Mouse (Mus musculus): ENCODE results near the gene Myo1b. TPM values are rescaled to one million over a fixed set of nuclear protein-coding genes. Genes with fewer than 3 reads are reported as not detected.
A peak's percentile ranks its signal among the peaks of the same experiment; 100 is the strongest.

The Myo1b gene
- total RNA-seq, 2 experiments from 2014 or later, result 63.2 to 64.2 TPM

DNA sequence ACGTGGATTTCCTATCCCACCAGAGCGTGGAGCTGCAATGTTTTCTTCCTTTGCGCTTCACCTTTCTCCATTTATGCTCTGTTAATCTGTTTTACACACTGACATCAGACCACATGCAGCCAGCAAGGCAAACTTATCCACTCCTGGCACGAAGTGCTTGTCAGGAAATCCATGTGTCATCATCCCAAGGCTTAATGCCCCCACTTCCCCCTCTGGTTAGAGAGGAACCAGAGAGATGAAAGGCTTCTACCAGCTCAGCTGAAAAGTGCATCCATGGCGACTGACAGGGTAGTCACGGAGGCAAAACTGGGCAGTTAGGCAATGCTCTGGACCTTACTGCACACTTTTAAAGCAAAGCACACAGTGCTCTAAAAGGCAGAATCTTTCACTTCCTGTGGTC lies 126.6 kb downstream of the Myo1b start:
- peak; percentile 64 to 66 for DNase-seq

DNA sequence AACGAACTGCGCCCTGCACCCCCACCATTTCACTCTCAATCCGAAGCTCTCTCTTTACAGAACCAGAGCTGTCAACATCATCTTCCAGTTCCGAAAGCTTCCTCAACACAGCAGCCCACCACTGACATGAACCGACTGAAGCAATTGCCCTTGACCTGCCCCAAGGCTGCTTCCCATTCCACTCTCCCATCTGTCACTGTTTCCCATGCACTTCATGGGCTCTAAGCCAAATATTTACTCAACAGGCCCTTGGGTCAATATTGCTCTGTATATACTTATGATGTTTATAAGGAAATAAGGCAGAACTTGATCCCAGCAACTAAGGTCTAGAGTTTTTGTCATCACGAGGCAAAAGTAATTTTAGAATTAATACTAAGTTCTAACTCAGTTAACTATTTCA lies 133.8 kb downstream of the Myo1b start:
- DNase-seq, result peak; percentile 41 to 46

DNA sequence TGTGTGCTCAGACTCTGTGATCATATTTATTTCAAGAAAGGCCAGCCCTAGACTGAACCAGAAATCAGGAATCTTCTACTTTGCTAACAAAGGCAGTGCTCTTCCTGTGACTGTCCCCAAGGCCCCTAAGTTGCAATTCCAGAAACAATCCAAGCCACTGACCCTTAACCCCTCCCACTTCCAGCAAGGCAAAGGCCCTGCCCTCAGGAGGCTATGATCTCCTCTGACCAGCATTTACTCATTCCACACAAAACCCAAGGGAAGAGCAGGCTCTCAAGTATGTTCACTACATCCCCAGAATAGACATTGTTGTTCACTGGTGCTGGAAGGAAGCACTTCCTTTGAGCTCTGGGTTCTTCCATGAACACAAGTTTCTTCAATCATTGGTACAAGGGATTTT lies 135.5 kb downstream of the Myo1b start:
- peak in 1 of 2 experiments; percentile 39 for DNase-seq

DNA sequence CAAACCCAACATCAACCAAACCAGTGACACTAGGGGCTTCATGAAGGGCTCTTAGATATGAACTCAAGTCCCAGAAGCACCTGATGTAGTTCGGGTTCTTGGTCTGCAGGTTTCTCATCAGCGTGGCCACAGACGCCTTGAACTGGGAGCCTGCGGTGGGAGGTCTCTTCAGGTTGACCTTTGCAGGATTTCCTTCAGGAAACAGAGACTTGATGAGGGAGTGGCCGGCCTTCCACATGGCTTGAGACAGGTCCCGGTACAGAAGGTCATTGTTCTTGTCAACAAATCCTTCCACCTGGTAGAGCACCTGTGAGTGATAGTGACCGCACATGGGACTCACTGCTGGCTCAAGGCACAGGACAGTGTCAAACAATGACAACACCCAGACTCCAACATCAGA lies 137.6 kb downstream of the Myo1b start:
- no peak for DNase-seq

DNA sequence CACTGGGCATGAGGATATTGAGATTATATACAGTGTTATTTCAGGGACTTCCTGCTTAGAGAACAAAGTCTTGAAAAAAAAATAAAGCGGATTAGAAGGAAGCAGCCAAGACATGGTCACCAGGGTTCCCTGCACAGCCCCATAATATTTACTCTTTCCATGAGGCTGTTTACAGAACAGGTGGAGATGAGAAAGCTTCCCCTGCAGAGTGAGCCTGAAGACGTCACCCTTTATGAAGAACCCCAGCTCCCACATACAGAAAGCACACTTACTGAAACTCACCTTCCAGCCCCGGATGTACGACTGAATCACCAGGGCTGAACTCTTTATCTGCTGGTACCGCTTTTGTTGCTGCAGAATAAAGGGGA lies 145.4 kb downstream of the Myo1b start:
- DNase-seq, result no peak

DNA sequence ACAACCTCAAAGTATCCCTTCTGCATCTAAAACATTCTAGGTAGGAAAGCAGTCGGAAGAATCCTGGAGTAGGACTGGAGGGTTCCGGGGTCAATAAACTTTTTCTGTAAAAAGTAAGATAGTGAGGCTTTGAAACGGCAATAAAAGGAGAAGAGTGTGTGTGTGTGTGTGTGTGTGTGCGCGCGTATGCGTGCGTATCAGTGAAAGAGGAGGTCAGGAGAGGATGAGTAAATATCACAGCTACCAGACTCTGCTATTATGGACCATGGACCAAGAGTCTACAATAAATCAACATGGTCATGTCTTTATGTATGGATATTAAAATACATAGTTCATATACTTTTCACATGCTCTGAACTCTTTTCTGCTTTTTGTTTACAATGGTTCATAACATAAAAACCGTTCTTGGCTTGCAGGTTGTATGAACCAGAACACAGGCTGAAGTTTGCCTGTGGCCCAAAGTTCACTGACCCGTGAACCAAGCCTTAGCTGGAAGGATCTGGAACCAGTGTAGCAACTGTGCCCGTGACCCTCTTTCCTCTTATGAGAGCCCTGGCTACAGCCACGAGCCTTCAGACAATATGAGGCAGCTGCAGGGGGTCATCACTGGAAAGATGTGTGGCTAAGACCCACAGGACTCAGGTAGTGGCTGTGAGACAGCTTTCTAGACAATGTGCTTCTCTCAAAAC lies 145.9 kb downstream of the Myo1b start:
- no peak for DNase-seq

DNA sequence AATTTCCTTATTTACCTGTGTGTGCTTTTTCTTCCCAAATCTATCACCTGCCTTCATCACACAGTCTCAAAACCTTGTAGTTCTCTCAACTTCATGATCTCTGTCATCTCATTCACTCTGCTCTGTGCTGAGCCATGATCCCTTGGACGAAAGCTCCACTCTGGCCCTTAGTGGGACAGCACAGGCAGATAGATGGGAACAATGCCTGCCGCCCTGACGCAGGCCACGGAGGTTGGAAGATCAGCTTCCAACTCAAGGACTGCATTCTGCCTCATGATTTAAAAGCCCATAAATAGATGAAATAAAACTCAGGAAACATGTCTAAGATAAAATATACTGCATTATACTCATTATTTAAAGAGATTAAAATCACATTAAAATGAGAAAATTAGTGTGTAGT lies 149.6 kb downstream of the Myo1b start:
- DNase-seq, result no peak

DNA sequence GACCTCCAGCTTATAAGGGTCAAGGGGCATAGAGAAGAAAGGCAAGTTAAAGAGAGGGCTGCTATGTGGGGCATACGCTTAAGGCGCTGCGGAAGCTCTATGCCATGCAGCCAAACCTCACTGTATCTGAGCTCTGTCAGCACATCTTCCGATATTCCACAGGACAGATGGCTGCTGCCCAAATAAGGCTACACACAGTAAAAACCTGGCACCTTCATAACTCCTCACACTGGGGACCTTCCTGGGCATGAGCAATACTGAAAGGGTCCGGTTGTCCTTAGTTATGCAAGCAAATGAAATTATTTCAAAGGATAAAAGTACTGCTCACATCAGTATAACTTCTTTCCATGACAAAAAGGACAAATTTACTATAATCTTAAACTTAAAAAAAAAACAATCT lies 150.7 kb downstream of the Myo1b start:
- no peak for DNase-seq

DNA sequence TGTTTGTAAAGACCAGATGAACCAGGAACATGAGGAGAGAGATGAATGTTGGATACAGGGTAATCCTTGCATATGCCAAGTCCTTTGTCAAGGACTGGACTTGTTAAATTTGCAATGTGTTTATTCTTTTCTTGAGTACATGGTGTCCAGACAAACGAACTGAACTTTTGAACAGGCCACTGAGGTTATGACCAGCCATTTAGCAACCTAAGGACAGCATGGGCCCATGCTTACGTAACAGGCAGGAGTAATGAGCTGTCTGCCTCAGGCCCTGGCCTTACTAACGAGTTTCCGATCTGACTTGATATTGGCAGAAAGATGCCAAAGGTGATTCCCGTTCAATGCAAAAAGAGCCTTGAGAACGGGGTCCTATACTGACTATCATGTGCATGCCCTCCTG lies 156.2 kb downstream of the Myo1b start:
- peak; percentile 29 to 45 for DNase-seq

DNA sequence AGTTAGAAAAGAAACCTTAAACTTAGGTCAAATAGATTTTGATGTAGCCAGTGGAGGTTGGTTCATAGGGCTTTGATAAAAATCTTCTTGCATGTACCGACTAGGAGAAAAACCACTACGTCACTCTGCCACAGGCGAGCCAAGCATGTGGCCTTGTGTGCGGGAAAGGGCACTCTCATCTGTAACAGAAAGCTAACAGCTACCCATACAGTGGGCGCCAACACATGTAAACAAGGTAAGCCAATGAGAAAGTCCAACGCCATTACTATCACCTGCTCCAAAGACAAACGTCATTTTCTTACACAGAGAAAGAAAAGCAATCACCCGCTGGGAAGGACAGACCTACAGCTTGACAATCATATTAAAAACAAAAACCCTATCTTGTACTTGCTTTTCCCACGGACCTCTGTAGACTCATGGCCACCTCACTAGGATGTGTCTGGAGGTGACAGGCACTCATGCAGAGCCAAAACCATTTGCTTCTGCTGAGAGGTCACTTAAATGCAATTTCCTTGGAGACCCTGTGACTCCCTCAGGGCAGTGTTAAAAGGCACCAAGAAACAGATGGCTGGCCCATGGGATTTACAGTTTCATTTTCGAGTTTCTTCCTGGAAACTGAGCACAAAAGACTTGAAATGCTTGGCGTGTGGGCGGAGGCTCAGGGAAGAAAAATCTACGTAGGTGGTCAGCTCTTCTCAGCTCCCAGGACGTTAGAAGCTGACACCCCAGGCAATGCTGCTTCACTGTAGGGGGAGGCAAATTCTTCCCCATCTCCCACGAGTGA lies 157.4 kb downstream of the Myo1b start:
- peak; percentile 57 to 68 for DNase-seq

DNA sequence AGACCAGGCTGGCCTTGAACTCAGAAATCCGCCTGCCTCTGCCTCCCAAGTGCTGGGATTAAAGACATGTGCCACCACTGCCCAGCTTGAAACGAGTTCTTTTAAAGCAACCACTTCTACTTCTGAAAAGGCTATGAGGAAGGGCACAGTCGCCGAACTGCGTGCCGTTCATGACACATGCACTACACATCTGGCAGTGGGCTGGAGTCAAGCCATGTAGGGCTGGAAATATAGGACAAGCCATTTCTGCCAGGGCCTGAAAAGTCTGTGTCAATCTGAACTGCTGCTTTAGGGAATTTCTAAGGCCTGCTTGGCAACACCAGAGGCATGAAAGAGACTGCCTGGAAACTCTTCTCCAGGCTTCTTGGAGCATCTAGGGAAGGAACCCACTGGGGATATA lies 162.2 kb downstream of the Myo1b start:
- no peak for DNase-seq

DNA sequence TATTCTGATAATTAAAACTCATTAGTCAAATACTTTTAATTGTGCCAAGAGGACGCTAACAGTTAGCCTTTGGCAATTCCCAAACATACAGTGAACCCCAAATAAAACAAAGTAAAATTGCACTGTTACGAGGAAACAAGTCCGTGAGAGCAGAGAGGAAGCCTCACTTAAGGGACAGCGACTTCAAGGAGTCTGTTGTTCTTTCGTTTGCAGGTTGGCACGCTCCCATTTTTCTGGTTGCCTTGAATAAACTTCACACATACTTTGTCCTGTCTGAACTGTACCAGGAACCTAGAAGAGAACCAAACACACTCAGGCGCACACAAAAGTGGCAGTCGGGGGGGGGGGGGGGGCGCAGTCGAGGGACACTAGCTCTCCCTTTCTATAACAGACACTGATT lies 164.9 kb downstream of the Myo1b start:
- peak; percentile 53 to 59 for DNase-seq

DNA sequence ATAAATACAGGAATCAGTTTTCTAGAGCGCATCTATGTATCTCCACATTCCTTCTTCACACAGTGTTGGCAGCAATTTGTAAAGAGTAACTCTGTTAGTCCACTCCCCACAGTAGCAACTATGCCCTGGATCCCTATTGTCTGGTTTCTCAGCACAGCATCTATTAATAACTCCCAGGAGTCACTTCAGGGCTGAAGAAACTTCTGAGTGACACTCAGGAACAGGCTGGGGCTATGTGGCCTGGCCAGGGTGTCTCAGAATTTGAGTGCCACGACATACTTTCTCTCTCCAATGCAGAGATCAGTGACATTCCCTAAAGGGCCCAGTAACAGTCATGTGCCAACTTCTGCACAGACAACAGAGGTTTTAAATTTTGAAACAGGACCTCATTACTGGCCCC lies 167.6 kb downstream of the Myo1b start:
- no peak for DNase-seq

DNA sequence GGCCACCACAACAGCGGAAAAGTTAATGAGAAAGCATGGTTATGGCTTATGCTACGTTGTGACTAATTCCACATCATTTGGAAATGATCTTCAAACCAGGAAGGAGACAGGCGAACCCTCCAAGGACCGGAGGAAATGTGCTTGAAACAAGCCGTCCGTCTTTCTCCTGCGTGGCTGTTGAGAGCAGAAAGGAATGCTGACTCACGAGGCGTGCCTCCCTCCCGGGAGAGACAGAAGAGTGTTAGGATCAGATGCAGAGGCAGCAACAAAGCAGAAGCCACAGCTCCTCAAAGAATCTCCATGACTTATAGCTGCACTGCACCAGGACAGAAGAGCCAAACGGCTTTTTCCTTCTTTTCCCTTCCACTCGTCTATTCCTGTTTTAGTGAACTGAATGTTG lies 168.4 kb downstream of the Myo1b start:
- peak; percentile 65 to 73 for DNase-seq

DNA sequence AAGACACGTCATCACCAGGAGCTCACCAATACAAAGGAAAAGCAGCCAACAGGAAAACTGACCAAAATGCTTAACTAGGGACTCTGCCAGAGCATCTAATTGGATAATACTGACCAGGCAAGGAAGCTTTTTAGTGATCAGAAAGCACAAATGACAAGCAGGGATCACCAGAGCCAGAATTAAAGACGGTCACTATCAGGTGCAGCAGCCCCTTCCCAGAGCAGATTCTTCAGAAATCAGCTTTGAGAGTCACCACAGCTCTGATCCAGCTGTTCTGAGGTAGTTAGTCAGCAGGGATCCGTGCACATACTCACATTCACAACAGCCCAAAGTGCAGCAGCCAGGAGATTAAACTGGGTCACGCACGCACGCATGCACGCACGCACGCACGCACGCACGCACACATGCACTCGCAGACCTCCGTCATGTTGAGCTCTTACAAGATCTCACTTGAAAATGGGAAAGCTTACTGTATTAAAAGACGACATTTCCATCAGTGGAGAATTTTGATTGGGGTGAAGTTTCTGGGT lies 169.1 kb downstream of the Myo1b start:
- DNase-seq, result no peak

DNA sequence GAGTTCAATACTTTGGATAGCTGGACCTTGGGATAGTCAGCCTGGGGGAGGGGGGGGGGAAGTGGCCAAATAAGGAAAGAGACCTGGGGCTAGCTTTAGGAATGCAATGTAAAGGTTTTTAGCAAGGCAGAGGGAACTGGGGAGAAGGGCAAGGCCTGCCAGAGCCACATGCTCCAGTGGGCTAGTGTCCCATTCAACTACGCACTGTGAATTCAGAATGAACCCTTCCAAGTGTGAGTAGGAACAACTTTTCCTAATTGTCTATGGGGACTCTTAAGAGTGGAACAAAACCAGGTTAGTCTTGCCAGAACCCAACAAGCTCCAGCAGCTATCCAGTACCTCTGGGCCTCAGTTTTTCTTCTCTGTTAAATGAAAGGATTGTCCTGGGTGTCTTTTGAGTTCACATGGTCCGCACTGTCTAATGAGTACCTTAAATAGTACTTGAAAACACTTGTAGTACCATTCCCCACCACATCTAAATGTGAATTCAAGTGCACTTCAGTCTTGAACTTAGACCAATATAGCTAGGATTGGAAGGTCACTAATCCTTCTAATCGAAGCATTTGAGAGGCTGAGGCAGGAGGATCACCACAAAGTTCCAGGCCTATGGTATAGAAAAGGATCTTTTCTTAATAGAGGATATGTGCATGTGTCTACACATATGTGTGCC lies 172.0 kb downstream of the Myo1b start:
- DNase-seq, result no peak

DNA sequence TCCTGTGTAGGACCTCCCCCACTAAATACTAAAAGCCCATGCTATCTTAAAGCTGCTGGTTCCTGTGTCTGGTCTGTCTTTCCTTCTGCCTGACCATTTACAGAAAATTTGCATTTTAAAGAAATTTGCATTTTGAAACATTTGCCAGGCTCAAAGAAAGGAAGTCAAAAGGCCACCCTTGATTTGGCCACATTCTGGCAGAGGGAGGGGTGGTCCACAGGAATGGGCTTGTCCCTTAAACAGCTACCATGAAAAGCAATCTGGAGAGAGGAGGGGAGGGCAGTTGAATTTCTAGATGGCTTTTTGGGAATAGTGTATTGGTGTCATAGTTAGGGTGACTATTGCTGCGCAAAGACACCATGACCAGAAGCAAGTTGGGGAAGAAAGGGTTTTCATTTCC lies 173.3 kb downstream of the Myo1b start:
- no peak for DNase-seq

DNA sequence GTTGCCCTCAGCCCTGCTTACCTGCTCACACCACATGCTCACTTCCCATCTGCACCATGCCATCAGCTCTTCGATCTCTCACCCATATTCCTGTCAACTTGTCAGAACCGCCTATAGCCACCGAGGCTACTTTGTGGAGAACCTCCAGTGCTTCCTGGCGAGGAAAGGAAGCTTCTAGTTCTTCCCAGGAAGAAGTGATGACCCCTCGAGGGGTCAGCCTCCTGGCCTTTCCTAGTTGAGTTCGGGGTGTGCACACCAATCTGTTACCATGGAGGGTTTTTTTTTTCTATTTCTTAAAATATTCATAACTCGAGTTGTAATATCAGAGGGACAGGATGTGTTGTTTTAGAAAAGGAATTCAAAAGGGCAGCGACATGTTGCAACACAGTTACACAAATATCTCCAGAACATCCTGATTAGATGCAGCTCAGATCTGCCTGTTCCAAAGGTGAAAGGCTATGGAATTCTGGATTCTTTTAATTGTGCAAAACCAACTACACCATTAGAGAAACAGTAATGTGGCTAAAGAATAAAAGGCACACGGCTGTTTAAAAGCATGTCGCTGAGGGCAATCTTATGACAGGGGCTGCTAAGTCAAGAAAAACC lies 175.1 kb downstream of the Myo1b start:
- no peak for DNase-seq

DNA sequence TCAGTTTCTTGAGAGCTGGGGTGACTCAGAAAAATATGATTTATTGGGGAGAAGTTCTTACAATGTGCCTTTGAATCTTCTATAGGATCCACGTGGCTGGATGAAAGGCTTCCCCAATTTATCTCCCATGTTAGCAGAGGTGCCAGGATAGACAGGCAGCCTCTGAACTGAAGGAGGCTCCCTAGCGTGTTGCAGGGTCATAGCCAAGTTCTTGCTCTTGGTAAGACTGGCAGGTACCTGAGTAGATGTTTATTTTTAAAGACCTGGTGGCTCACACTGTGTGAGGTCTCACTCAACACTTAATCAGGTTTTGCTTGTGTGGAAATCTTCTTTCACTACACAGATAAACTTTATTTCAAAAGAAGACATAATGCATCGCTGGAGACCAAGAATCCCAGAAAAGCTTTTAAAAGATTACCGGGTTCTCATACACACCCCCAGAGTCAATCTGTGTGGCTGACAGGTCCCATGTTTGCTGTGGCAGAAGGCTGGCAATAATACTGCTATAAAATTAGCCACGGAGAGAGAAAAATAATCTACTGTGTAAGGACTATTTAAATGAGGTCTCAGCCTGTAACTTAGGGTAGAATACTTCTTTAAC lies 176.5 kb downstream of the Myo1b start:
- no peak for DNase-seq

DNA sequence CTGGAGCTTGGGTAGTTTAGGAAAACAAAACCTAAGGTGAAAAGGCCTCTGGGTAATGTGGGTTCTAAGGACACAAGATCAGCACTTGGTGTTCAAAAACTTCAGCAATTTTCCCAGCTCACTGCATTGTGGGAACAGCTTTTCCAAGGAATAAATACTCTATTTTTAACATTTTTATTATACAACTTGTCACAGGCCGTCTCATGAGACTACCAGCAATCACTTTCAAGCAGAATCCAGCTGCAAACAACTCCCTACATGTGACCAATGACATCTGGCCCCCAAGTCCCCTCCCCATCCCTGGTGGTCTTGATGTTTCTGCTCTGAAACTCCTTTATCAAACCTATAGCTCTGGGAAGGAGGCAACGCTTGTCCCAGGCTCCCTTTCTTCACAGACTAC lies 179.0 kb downstream of the Myo1b start:
- no peak for DNase-seq

DNA sequence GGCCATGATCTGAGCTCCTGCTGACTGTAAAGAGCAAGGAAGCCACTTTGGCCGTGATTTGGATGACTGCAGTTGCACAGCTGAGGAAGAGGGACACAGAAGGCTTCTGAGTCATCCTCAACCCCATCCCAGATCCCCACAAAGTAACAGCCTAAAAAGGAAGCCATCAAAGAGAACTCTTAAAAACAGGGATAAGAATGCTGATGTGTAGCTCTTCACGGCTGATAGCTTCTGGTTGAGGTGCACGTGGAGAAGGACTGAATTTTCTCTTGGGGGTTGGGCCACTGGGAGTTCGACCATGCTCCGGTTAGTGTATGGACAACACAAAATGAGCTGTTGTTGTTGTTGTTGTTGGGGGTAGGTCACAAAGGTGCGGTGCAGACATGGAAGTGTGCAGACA lies 181.2 kb downstream of the Myo1b start:
- no peak for DNase-seq

DNA sequence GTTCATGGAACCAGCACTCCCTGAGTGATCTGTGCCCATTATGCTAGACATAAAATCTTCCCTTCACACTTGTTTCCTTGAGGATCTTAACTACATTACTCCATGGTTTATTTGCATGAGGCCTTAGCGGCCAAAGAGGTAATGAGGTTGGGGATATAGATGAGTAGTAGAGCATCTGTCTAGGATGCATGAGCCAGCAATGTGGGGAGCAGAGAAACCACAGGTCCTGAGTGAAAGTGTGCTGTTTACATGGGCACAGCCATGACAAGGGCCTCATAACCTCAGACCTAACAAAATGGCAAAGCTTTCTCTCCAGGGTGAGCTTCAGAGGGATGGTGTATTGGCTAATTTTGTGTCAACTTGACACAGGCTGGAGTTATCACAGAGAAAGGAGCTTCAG lies 186.5 kb downstream of the Myo1b start:
- no peak for DNase-seq

All from adrenal gland, postnatal 36 days (tissue).